Mouse (Mus musculus) right cerebral cortex, postnatal 4 days (tissue): ENCODE results near the gene Slco4a1.

Experiments
- DNase-seq: peaks from one replicate; pipeline ENCODE4 v3.0.0-alpha.2; 2022

Slco4a1 gene

GRCm38 (mm10) chr2:180511875-180512661, 56.0 kb downstream of the Slco4a1 start:
- no peak for DNase-seq

GRCm38 (mm10) chr2:180513019-180513418, 57.0 kb downstream of the Slco4a1 start:
- DNase-seq: no peak

GRCm38 (mm10) chr2:180513835-180514234, 57.8 kb downstream of the Slco4a1 start:
- no peak for DNase-seq

- DNase-seq: no peak
Measured at GRCm38 (mm10) chr2:180521437-180522221, 65.6 kb downstream of the Slco4a1 start.

- no peak for DNase-seq
Measured at GRCm38 (mm10) chr2:180522825-180523224, 66.8 kb downstream of the Slco4a1 start.
